Mouse (Mus musculus) small intestine, adult 2 months (tissue): ENCODE data around the gene Atp2b2. TPM values are rescaled to one million over a fixed set of nuclear protein-coding genes. Genes with fewer than 3 reads are reported as not detected.

Source experiments
- H3K27ac ChIP-seq: fragments of 200-500 bp; 2 replicates; pipeline ENCODE4 v1.5.1; 2012; ENCODE audit warnings: low read depth, low read length, control low read depth, inconsistent platforms; ENCODE audit not compliant: insufficient read depth
- H3K27me3 ChIP-seq: fragments of 200-500 bp; 2 replicates; pipeline ENCODE4 v1.6.1; 2012; ENCODE audit warnings: mild to moderate bottlenecking, moderate library complexity, low read length, inconsistent platforms; ENCODE audit not compliant: control insufficient read depth, insufficient read depth
- H3K36me3 ChIP-seq: fragments of 200-500 bp; 2 replicates; pipeline ENCODE4 v1.6.1; 2012; ENCODE audit warnings: mild to moderate bottlenecking, low read length, control low read depth, inconsistent platforms; ENCODE audit not compliant: control insufficient read depth, insufficient read depth
- H3K4me1 ChIP-seq: fragments of 200-500 bp; 2 replicates; pipeline ENCODE4 v1.6.1; 2012; ENCODE audit warnings: low read length, inconsistent platforms, mixed read lengths; ENCODE audit not compliant: control insufficient read depth, insufficient read depth, insufficient read length
- H3K4me3 ChIP-seq: fragments of 200-500 bp; 2 replicates; pipeline ENCODE4 v1.5.1; 2012; ENCODE audit warnings: low read depth, mild to moderate bottlenecking, control low read depth, inconsistent platforms, low read length, moderate library complexity
- CTCF ChIP-seq: fragments of 200-500 bp; IDR thresholded peaks from 2 replicates; pipeline ENCODE4 v1.5.1; 2012; ENCODE audit warnings: low read depth, mild to moderate bottlenecking, control low read depth, inconsistent platforms, low read length, moderate library complexity, mixed read lengths; ENCODE audit not compliant: insufficient replicate concordance, insufficient read length; ENCODE audit errors: extremely low read depth
- POLR2A ChIP-seq: fragments of 200-500 bp; IDR thresholded peaks from 2 replicates; pipeline ENCODE4 v1.6.1; 2012; ENCODE audit warnings: low read depth, mild to moderate bottlenecking, control low read depth, inconsistent platforms, low read length, moderate library complexity
- WGBS: fragments of 180-500 bp; shearing (Covaris S2); methylation state at CpG from one replicate; pipeline ENCODE4 v1.1.7; 2018; 5-methylcytosine and 5-hydroxymethylcytosine counted together
- polyA plus RNA-seq: library from polyadenylated mRNA; depleted of rRNA; stranded (reverse); fragments of >200 nt; gene quantifications from 2 replicates; pipeline ENCODE4 v1.2.3, GENCODE M21; 2012

The Atp2b2 gene
- polyA plus RNA-seq, 1 experiment, result 0.42 TPM

GRCm38 (mm10) chr6:114042836-114043235 is 423 bp upstream of the Atp2b2 start:
- Histone ChIP-seq H3K27ac (no peak overlapping the region), H3K4me1 (no peaks in the 10 kb centered on the region), H3K27me3 (peaks cover 20% of the 10 kb centered on the region), H3K4me3 (no peak overlapping the region), H3K36me3 (no peaks in the 10 kb centered on the region)
- WGBS, result 80% methylated on average over 7 of the region's 7 CpGs
- TF ChIP-seq CTCF, result no peak
- no peak for TF ChIP-seq POLR2A

- WGBS, result 2% methylated on average over 21 of the region's 52 CpGs
- TF ChIP-seq POLR2A (no peak), CTCF (no peak)
- Histone ChIP-seq H3K4me3 (no peak overlapping the region), H3K4me1 (no peaks in the 10 kb centered on the region), H3K36me3 (no peaks in the 10 kb centered on the region), H3K27ac (no peak overlapping the region), H3K27me3 (peaks cover 20% of the 10 kb centered on the region)
These were observed 515 bp downstream of the Atp2b2 start for GRCm38 (mm10) chr6:114041911-114042284.

- Histone ChIP-seq H3K36me3 (no peaks in the 10 kb centered on the region), H3K27me3 (peaks cover 20% of the 10 kb centered on the region), H3K27ac (no peak overlapping the region), H3K4me1 (no peaks in the 10 kb centered on the region), H3K4me3 (peak overlapping the region; percentile 31)
- TF ChIP-seq CTCF (peak; percentile 27; the same call in 1 of the 2 replicates), POLR2A (no peak)
- WGBS, result 3% methylated on average over 39 of the region's 39 CpGs
These were observed 1.1 kb downstream of the Atp2b2 start for GRCm38 (mm10) chr6:114041097-114041910.

GRCm38 (mm10) chr6:114035704-114036103 is 6.7 kb downstream of the Atp2b2 start:
- H3K36me3 ChIP-seq, result no peaks in the 10 kb centered on the region
- 40% methylated on average over 3 of the region's 3 CpGs for WGBS
- H3K27ac ChIP-seq, result no peak overlapping the region
- H3K27me3 ChIP-seq, result no peaks in the 10 kb centered on the region
- no peak overlapping the region for H3K4me3 ChIP-seq
- TF ChIP-seq CTCF, result no peak
- TF ChIP-seq POLR2A, result no peak
- no peaks in the 10 kb centered on the region for H3K4me1 ChIP-seq

GRCm38 (mm10) chr6:114032822-114033221 is 9.6 kb downstream of the Atp2b2 start:
- Histone ChIP-seq H3K4me1 (no peaks in the 10 kb centered on the region), H3K4me3 (no peak overlapping the region), H3K36me3 (no peaks in the 10 kb centered on the region), H3K27me3 (no peaks in the 10 kb centered on the region), H3K27ac (no peak overlapping the region)
- TF ChIP-seq POLR2A (no peak), CTCF (no peak)
- WGBS, result 49% methylated on average over 8 of the region's 8 CpGs

- WGBS, result 16% methylated on average over 2 of the region's 2 CpGs
- H3K4me1 ChIP-seq, result peaks cover 15% of the 10 kb centered on the region; the same call in 1 of the 2 replicates
- H3K36me3 ChIP-seq, result no peaks in the 10 kb centered on the region
- H3K27me3 ChIP-seq, result no peaks in the 10 kb centered on the region
- H3K27ac ChIP-seq, result peak overlapping the region; percentile 87
- TF ChIP-seq POLR2A, result no peak
- TF ChIP-seq CTCF, result no peak
- no peak overlapping the region for H3K4me3 ChIP-seq
These were observed 18.6 kb downstream of the Atp2b2 start for GRCm38 (mm10) chr6:114023794-114024193.

- Histone ChIP-seq H3K27me3 (no peaks in the 10 kb centered on the region), H3K36me3 (no peaks in the 10 kb centered on the region), H3K27ac (no peak overlapping the region), H3K4me1 (peaks cover 15% of the 10 kb centered on the region; the same call in 1 of the 2 replicates), H3K4me3 (no peak overlapping the region)
- WGBS, result 87% methylated on average over 9 of the region's 9 CpGs
- TF ChIP-seq CTCF (no peak), POLR2A (no peak)
These were observed 20.3 kb downstream of the Atp2b2 start for GRCm38 (mm10) chr6:114022104-114022503.
